Mouse (Mus musculus) forebrain, embryonic 12.5 days (tissue): ENCODE results near the gene Grid2ip. TPM values are rescaled to one million over a fixed set of nuclear protein-coding genes. Genes with fewer than 3 reads are reported as not detected.

Experiments used
- ATAC-seq: fragments of 200-750 bp; cut with Nextera tagmentation; 2 replicates; pipeline ENCODE4 v1.8.0; 2017; ENCODE audit warnings: moderate TSS enrichment; ENCODE audit not compliant: low FRiP score
- H3K27ac ChIP-seq: fragments of 300-500 bp; sonication (generic); 2 replicates; pipeline ENCODE4 v1.5.1; 2016; ENCODE audit warnings: mild to moderate bottlenecking
- H3K27me3 ChIP-seq: fragments of 300-500 bp; sonication (generic); 2 replicates; pipeline ENCODE4 v1.6.1; 2016; ENCODE audit warnings: mild to moderate bottlenecking
- H3K36me3 ChIP-seq: fragments of 300-500 bp; sonication (generic); replicated peaks from 2 replicates; pipeline ENCODE4 v1.6.1; 2016; ENCODE audit warnings: mild to moderate bottlenecking
- H3K4me1 ChIP-seq: fragments of 300-500 bp; sonication (generic); 2 replicates; pipeline ENCODE4 v1.6.1; 2016
- H3K4me2 ChIP-seq: fragments of 300-500 bp; sonication (generic); 2 replicates; pipeline ENCODE4 v1.6.1; 2016; ENCODE audit warnings: mild to moderate bottlenecking, moderate library complexity
- H3K4me3 ChIP-seq: fragments of 300-500 bp; sonication (generic); replicated peaks from 2 replicates; pipeline ENCODE4 v1.5.1; 2016; ENCODE audit warnings: mild to moderate bottlenecking
- H3K9ac ChIP-seq: fragments of 300-500 bp; sonication (generic); 2 replicates; pipeline ENCODE4 v1.6.1; 2016; ENCODE audit warnings: mild to moderate bottlenecking
- H3K9me3 ChIP-seq: fragments of 300-500 bp; sonication (generic); 2 replicates; pipeline ENCODE4 v1.6.1; 2016
- WGBS: fragments of 180-500 bp; shearing (Covaris S2); methylation state at CpG from one replicate; pipeline ENCODE4 v1.1.7; 2016; 5-methylcytosine and 5-hydroxymethylcytosine counted together
- polyA plus RNA-seq: library from polyadenylated mRNA; unstranded; fragments of >200 nt; fragmentation: Nextera tagmentation; extraction: Ambion mirVana; gene quantifications from 2 replicates; pipeline ENCODE4 v1.2.1, GENCODE M21; 2016

Gene Grid2ip
- polyA plus RNA-seq, 1 experiment from 2014 or later = 0.38 TPM

- Histone ChIP-seq H3K27ac (no peak overlapping the region), H3K27me3 (peaks cover 18% of the 10 kb centered on the region), H3K4me1 (peaks cover 7% of the 10 kb centered on the region), H3K4me2 (no peak overlapping the region), H3K9me3 (no peaks in the 10 kb centered on the region), H3K36me3 (no peaks in the 10 kb centered on the region), H3K4me3 (no peak overlapping the region), H3K9ac (no peak overlapping the region)
- ATAC-seq = no peak
- 78% methylated on average over 14 of the region's 14 CpGs for WGBS
Measured at GRCm38 (mm10) chr5:143334418-143335088, 22.6 kb upstream of the Grid2ip start.

- Histone ChIP-seq H3K4me2 (no peak overlapping the region), H3K27me3 (peaks cover 23% of the 10 kb centered on the region), H3K9me3 (no peaks in the 10 kb centered on the region), H3K4me3 (no peak overlapping the region), H3K4me1 (peaks cover 1% of the 10 kb centered on the region), H3K36me3 (no peaks in the 10 kb centered on the region), H3K27ac (no peak overlapping the region), H3K9ac (no peak overlapping the region)
- WGBS = 83% methylated on average over 7 of the region's 7 CpGs
- no peak for ATAC-seq
Measured at GRCm38 (mm10) chr5:143335089-143335460, 22.1 kb upstream of the Grid2ip start.

GRCm38 (mm10) chr5:143336559-143336958 is 20.6 kb upstream of the Grid2ip start:
- Histone ChIP-seq H3K4me3 (no peak overlapping the region), H3K36me3 (no peaks in the 10 kb centered on the region), H3K4me2 (no peak overlapping the region), H3K9me3 (no peaks in the 10 kb centered on the region), H3K9ac (no peak overlapping the region), H3K27ac (no peak overlapping the region), H3K27me3 (peaks cover 23% of the 10 kb centered on the region), H3K4me1 (no peaks in the 10 kb centered on the region)
- ATAC-seq = no peak
- WGBS = 65% methylated on average over 6 of the region's 6 CpGs

GRCm38 (mm10) chr5:143339603-143340002 is 17.5 kb upstream of the Grid2ip start:
- H3K9me3 ChIP-seq = no peaks in the 10 kb centered on the region
- no peak overlapping the region for H3K9ac ChIP-seq
- no peak overlapping the region for H3K4me2 ChIP-seq
- no peaks in the 10 kb centered on the region for H3K4me1 ChIP-seq
- WGBS = 55% methylated on average over 6 of the region's 6 CpGs
- peaks cover 22% of the 10 kb centered on the region for H3K27me3 ChIP-seq
- H3K36me3 ChIP-seq = no peaks in the 10 kb centered on the region
- H3K27ac ChIP-seq = no peak overlapping the region
- H3K4me3 ChIP-seq = no peak overlapping the region
- ATAC-seq = no peak

- no peak overlapping the region for H3K27ac ChIP-seq
- no peak overlapping the region for H3K9ac ChIP-seq
- H3K4me1 ChIP-seq = no peaks in the 10 kb centered on the region; the same call in 1 of the 2 replicates
- H3K4me3 ChIP-seq = no peak overlapping the region
- H3K4me2 ChIP-seq = no peak overlapping the region
- 0 out of 2 replicates have a peak, but pooled peaks cover 6% of the 10 kb centered on the region for H3K27me3 ChIP-seq
- 0 out of 2 replicates have a peak, but pooled peaks cover 8% of the 10 kb centered on the region for H3K9me3 ChIP-seq
- no peak for ATAC-seq
- WGBS = 57% methylated on average over 8 of the region's 8 CpGs
- no peaks in the 10 kb centered on the region for H3K36me3 ChIP-seq
Measured at GRCm38 (mm10) chr5:143346367-143346766, 10.8 kb upstream of the Grid2ip start.

- Histone ChIP-seq H3K4me3 (no peak overlapping the region), H3K27me3 (peaks cover 24% of the 10 kb centered on the region), H3K36me3 (no peaks in the 10 kb centered on the region), H3K4me1 (peaks cover 15% of the 10 kb centered on the region), H3K9me3 (0 out of 2 replicates have a peak, but pooled peaks cover 9% of the 10 kb centered on the region), H3K9ac (no peak overlapping the region), H3K27ac (no peak overlapping the region), H3K4me2 (no peak overlapping the region)
- WGBS = 36% methylated on average over 5 of the region's 5 CpGs
- no peak for ATAC-seq
Measured at GRCm38 (mm10) chr5:143356017-143356416, 1.1 kb upstream of the Grid2ip start.

- peaks cover 15% of the 10 kb centered on the region for H3K4me1 ChIP-seq
- 5% methylated on average over 28 of the region's 28 CpGs for WGBS
- H3K9ac ChIP-seq = peak overlapping the region; percentile 33; the same call in 1 of the 2 replicates
- no peak for ATAC-seq
- H3K36me3 ChIP-seq = no peaks in the 10 kb centered on the region
- peaks cover 28% of the 10 kb centered on the region for H3K27me3 ChIP-seq
- H3K4me2 ChIP-seq = peak overlapping the region; percentile 40
- no peak overlapping the region for H3K27ac ChIP-seq
- H3K4me3 ChIP-seq = peak overlapping the region; percentile 17
- H3K9me3 ChIP-seq = 0 out of 2 replicates have a peak, but pooled peaks cover 8% of the 10 kb centered on the region
Measured at GRCm38 (mm10) chr5:143357564-143357963, 426 bp downstream of the Grid2ip start.

GRCm38 (mm10) chr5:143359263-143359662 is 2.1 kb downstream of the Grid2ip start:
- H3K4me1 ChIP-seq = peaks cover 24% of the 10 kb centered on the region
- 35% methylated on average over 7 of the region's 7 CpGs for WGBS
- no peak overlapping the region for H3K4me2 ChIP-seq
- no peaks in the 10 kb centered on the region for H3K36me3 ChIP-seq
- H3K9me3 ChIP-seq = no peaks in the 10 kb centered on the region
- H3K27ac ChIP-seq = no peak overlapping the region
- H3K9ac ChIP-seq = no peak overlapping the region
- peaks cover 40% of the 10 kb centered on the region for H3K27me3 ChIP-seq
- no peak for ATAC-seq
- no peak overlapping the region for H3K4me3 ChIP-seq

- H3K27me3 ChIP-seq = peaks cover 47% of the 10 kb centered on the region
- no peak for ATAC-seq
- no peak overlapping the region for H3K27ac ChIP-seq
- no peaks in the 10 kb centered on the region for H3K9me3 ChIP-seq
- peaks cover 30% of the 10 kb centered on the region for H3K4me1 ChIP-seq
- no peak overlapping the region for H3K4me2 ChIP-seq
- 57% methylated on average over 5 of the region's 5 CpGs for WGBS
- H3K36me3 ChIP-seq = no peaks in the 10 kb centered on the region
- H3K4me3 ChIP-seq = no peak overlapping the region
- no peak overlapping the region for H3K9ac ChIP-seq
Measured at GRCm38 (mm10) chr5:143360000-143360399, 2.9 kb downstream of the Grid2ip start.

GRCm38 (mm10) chr5:143361428-143361827 is 4.3 kb downstream of the Grid2ip start:
- Histone ChIP-seq H3K27me3 (peaks cover 61% of the 10 kb centered on the region), H3K4me3 (no peak overlapping the region), H3K4me1 (peaks cover 30% of the 10 kb centered on the region), H3K4me2 (no peak overlapping the region), H3K9ac (no peak overlapping the region), H3K9me3 (no peaks in the 10 kb centered on the region), H3K27ac (no peak overlapping the region), H3K36me3 (no peaks in the 10 kb centered on the region)
- ATAC-seq = no peak; the same call in 1 of the 2 replicates
- 16% methylated on average over 7 of the region's 7 CpGs for WGBS

GRCm38 (mm10) chr5:143363678-143364615 is 6.8 kb downstream of the Grid2ip start:
- Histone ChIP-seq H3K4me3 (peak overlapping the region; percentile 49), H3K9ac (peak overlapping the region; percentile 60), H3K4me2 (peak overlapping the region; percentile 75), H3K9me3 (no peaks in the 10 kb centered on the region), H3K36me3 (no peaks in the 10 kb centered on the region), H3K27me3 (peaks cover 62% of the 10 kb centered on the region), H3K27ac (no peak overlapping the region), H3K4me1 (peaks cover 16% of the 10 kb centered on the region)
- ATAC-seq = peak; percentile 71
- under 1% methylated on average over 47 of the region's 47 CpGs for WGBS

- ATAC-seq = no peak
- Histone ChIP-seq H3K36me3 (no peaks in the 10 kb centered on the region), H3K4me1 (peaks cover 30% of the 10 kb centered on the region), H3K27me3 (peaks cover 88% of the 10 kb centered on the region), H3K9me3 (no peaks in the 10 kb centered on the region), H3K9ac (no peak overlapping the region), H3K4me3 (no peak overlapping the region), H3K4me2 (no peak overlapping the region), H3K27ac (no peak overlapping the region)
- WGBS = 75% methylated on average over 3 of the region's 3 CpGs
Measured at GRCm38 (mm10) chr5:143367931-143368330, 10.8 kb downstream of the Grid2ip start.
